Mouse (Mus musculus) kidney, embryonic 15.5 days (tissue): ENCODE results near the gene Gnb5. TPM values are rescaled to one million over a fixed set of nuclear protein-coding genes. Genes with fewer than 3 reads are reported as not detected.

ENCODE experiments used
- polyA plus RNA-seq: library from polyadenylated mRNA; unstranded; fragments of >200 nt; fragmentation: Nextera tagmentation; extraction: Ambion mirVana; gene quantifications from 2 replicates; pipeline ENCODE4 v1.2.1, GENCODE M21; 2015

Gene Gnb5
- polyA plus RNA-seq, 1 experiment from 2014 or later = 27.3 TPM

Other genes with a start within 250 kb of the Gnb5 start
- gene Myo5a, start 235.3 kb upstream of the Gnb5 start, polyA plus RNA-seq = 14.8 and 16.1 TPM in 2 replicates
- 3.7 and 3.9 TPM in 2 replicates for gene Myo5c, start 74.3 kb upstream of the Gnb5 start, polyA plus RNA-seq
- not detected in 2 replicates for gene Bcl2l10, start 41.5 kb downstream of the Gnb5 start, polyA plus RNA-seq
- 59.6 and 66.9 TPM in 2 replicates for gene Mapk6, start 103.7 kb downstream of the Gnb5 start, polyA plus RNA-seq
- 42.9 and 43.4 TPM in 2 replicates for gene Leo1, start 135.2 kb downstream of the Gnb5 start, polyA plus RNA-seq